Mouse (Mus musculus): Measurements from ENCODE around the gene Syngr1. TPM values are rescaled to one million over a fixed set of nuclear protein-coding genes. Genes with fewer than 3 reads are reported as not detected.

Syngr1 gene
- polyA plus RNA-seq, 1 experiment from 2014 or later = 10.3 TPM

- Histone ChIP-seq H3K36me3 (replicated peaks; ENCODE audit: insufficient read depth, low read length) (no peaks in the 10 kb centered on the region), H3K4me3 (ENCODE audit: low read depth, low read length) (no peak overlapping the region), H3K27me3 (ENCODE audit: insufficient read depth, low read length) (0 out of 2 replicates have a peak, but pooled peaks cover 2% of the 10 kb centered on the region), H3K4me1 (ENCODE audit: insufficient read depth) (no peaks in the 10 kb centered on the region), H3K4me2 (ENCODE audit: low read depth, low read length) (no peak overlapping the region), H3K9ac (replicated peaks) (no peak overlapping the region), H3K27ac (ENCODE audit: low read depth) (no peak overlapping the region), H3K9me3 (ENCODE audit: low read length) (no peaks in the 10 kb centered on the region)
- TF ChIP-seq EP300 (IDR thresholded peaks at IDR 0.05; ENCODE audit: low read depth) = no peak
- TF ChIP-seq CTCF (IDR thresholded peaks at IDR 0.05; ENCODE audit: low read depth) = peak; percentile 68
- DNase-seq (peak; percentile 60), ATAC-seq (no peak)
- WGBS (ENCODE audit: insufficient replicate concordance) = 30% methylated on average over 13 of the region's 13 CpGs
Observed at GRCm38 (mm10) chr15:80065414-80065813, 25.7 kb upstream of the Syngr1 start.

GRCm38 (mm10) chr15:80066538-80066937 lies 24.6 kb upstream of the Syngr1 start:
- H3K36me3 ChIP-seq (replicated peaks; ENCODE audit: insufficient read depth, low read length) = no peaks in the 10 kb centered on the region
- no peak overlapping the region for H3K9ac ChIP-seq (replicated peaks)
- 0 out of 2 replicates have a peak, but pooled peaks cover 2% of the 10 kb centered on the region for H3K27me3 ChIP-seq (ENCODE audit: insufficient read depth, low read length)
- no peaks in the 10 kb centered on the region for H3K4me1 ChIP-seq (ENCODE audit: insufficient read depth)
- DNase-seq = peak; percentile 50
- WGBS (ENCODE audit: insufficient replicate concordance) = 64% methylated on average over 3 of the region's 3 CpGs
- no peak overlapping the region for H3K4me3 ChIP-seq (ENCODE audit: low read depth, low read length)
- no peak overlapping the region for H3K4me2 ChIP-seq (ENCODE audit: low read depth, low read length)
- ATAC-seq = no peak
- peak; percentile 63 for TF ChIP-seq CTCF (IDR thresholded peaks at IDR 0.05; ENCODE audit: low read depth)
- no peak for TF ChIP-seq EP300 (IDR thresholded peaks at IDR 0.05; ENCODE audit: low read depth)
- H3K9me3 ChIP-seq (ENCODE audit: low read length) = no peaks in the 10 kb centered on the region
- no peak overlapping the region for H3K27ac ChIP-seq (ENCODE audit: low read depth)

DNA sequence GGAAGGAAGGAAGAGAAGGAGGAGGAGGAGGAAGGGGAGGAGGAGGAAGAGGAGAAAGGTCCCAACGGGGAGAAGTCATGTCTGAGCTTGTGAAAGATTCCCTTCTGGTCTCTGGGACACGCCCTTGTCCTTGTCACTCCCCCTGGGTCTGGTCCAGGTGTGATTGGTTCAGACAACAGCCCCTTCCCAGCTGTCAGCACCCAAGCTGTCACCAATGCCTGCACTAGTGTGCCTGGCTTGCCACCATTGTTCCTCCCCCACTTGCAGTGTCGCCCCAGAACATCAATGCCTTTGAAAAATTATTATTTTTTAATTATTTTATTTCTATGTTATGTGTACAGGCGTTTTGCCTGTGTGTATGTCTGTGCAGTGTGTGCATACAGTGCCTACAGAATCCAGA lies 22.0 kb upstream of the Syngr1 start:
- H3K4me1 ChIP-seq (ENCODE audit: insufficient read depth) = peaks cover 3% of the 10 kb centered on the region; the same call in 1 of the 2 replicates
- 50% methylated on average over 4 of the region's 4 CpGs for WGBS (ENCODE audit: insufficient replicate concordance)
- H3K36me3 ChIP-seq (replicated peaks; ENCODE audit: insufficient read depth, low read length) = no peaks in the 10 kb centered on the region
- no peak overlapping the region for H3K4me2 ChIP-seq (ENCODE audit: low read depth, low read length)
- no peak overlapping the region for H3K9ac ChIP-seq (replicated peaks)
- no peak overlapping the region for H3K4me3 ChIP-seq (ENCODE audit: low read depth, low read length)
- DNase-seq (no peak), ATAC-seq (no peak)
- TF ChIP-seq EP300 (IDR thresholded peaks at IDR 0.05; ENCODE audit: low read depth) (no peak), CTCF (IDR thresholded peaks at IDR 0.05; ENCODE audit: low read depth) (no peak)
- H3K27ac ChIP-seq (ENCODE audit: low read depth) = no peak overlapping the region
- 0 out of 2 replicates have a peak, but pooled peaks cover 2% of the 10 kb centered on the region for H3K27me3 ChIP-seq (ENCODE audit: insufficient read depth, low read length)
- H3K9me3 ChIP-seq (ENCODE audit: low read length) = no peaks in the 10 kb centered on the region

DNA sequence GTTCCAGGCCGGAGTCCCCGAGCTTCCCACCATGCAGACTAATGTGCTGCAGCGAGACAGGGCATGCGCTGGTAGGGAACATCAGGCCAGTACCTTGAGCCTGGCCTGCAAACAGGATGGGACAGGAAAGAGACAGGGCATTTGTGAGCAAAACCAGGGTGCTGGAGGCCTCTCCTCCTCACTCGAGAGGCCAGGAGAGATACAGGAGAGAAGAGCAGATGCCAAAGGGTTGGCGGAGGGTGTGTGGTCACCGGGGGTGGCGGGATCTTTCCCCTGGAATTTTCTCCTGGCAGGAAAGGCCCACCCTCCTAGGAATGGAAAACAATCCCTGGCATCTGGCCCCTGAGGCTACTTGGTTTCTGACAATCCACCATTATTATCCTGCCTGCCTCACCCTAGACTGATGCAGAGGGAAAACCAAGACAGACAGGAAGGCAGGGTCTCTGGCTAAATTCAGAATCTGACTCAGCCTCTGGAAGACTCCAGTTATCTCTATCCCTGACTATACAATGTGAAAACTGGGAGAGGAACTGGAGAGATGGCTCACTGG lies 21.0 kb upstream of the Syngr1 start:
- Histone ChIP-seq H3K36me3 (replicated peaks; ENCODE audit: insufficient read depth, low read length) (no peaks in the 10 kb centered on the region), H3K4me2 (ENCODE audit: low read depth, low read length) (no peak overlapping the region), H3K9me3 (ENCODE audit: low read length) (no peaks in the 10 kb centered on the region), H3K27me3 (ENCODE audit: insufficient read depth, low read length) (0 out of 2 replicates have a peak, but pooled peaks cover 2% of the 10 kb centered on the region), H3K4me1 (ENCODE audit: insufficient read depth) (peaks cover 3% of the 10 kb centered on the region; the same call in 1 of the 2 replicates), H3K27ac (ENCODE audit: low read depth) (no peak overlapping the region), H3K4me3 (ENCODE audit: low read depth, low read length) (no peak overlapping the region), H3K9ac (replicated peaks) (no peak overlapping the region)
- DNase-seq = no peak
- no peak for ATAC-seq
- 68% methylated on average over 8 of the region's 8 CpGs for WGBS (ENCODE audit: insufficient replicate concordance)
- TF ChIP-seq CTCF (IDR thresholded peaks at IDR 0.05; ENCODE audit: low read depth) (no peak), EP300 (IDR thresholded peaks at IDR 0.05; ENCODE audit: low read depth) (no peak)

DNA sequence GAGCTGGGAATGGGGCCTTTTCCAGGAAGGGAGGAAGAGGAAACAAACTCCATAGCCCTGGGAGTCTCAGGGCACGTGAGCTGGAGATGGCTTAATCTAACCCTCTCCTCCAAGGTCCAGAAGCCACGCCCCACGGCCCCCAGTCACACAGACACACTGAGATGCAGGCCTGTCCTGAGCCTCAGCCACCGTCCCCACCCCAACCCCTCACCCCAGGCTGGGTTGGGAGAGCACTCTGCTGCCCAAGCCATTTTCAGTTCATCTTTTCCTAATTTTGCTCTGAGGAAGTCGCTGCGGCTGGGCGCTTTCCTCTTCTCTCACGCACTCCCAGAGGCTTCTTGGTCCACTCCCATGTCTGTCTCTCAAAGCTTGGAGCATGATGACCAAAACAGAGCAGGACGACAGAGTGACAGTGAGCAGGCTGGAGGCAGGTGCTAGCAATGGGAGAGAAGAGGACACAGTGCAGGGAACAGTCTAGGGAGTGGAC lies 19.1 kb upstream of the Syngr1 start:
- TF ChIP-seq EP300 (IDR thresholded peaks at IDR 0.05; ENCODE audit: low read depth) (no peak), CTCF (IDR thresholded peaks at IDR 0.05; ENCODE audit: low read depth) (no peak)
- H3K27me3 ChIP-seq (ENCODE audit: insufficient read depth, low read length) = 0 out of 2 replicates have a peak, but pooled peaks cover 2% of the 10 kb centered on the region
- peaks cover 2% of the 10 kb centered on the region for H3K36me3 ChIP-seq (replicated peaks; ENCODE audit: insufficient read depth, low read length)
- H3K4me3 ChIP-seq (ENCODE audit: low read depth, low read length) = no peak overlapping the region
- ATAC-seq (no peak), DNase-seq (peak; percentile 42)
- peaks cover 3% of the 10 kb centered on the region; the same call in 1 of the 2 replicates for H3K4me1 ChIP-seq (ENCODE audit: insufficient read depth)
- no peak overlapping the region for H3K9ac ChIP-seq (replicated peaks)
- H3K27ac ChIP-seq (ENCODE audit: low read depth) = no peak overlapping the region
- no peak overlapping the region for H3K4me2 ChIP-seq (ENCODE audit: low read depth, low read length)
- no peaks in the 10 kb centered on the region for H3K9me3 ChIP-seq (ENCODE audit: low read length)
- WGBS (ENCODE audit: insufficient replicate concordance) = 21% methylated on average over 9 of the region's 9 CpGs

DNA sequence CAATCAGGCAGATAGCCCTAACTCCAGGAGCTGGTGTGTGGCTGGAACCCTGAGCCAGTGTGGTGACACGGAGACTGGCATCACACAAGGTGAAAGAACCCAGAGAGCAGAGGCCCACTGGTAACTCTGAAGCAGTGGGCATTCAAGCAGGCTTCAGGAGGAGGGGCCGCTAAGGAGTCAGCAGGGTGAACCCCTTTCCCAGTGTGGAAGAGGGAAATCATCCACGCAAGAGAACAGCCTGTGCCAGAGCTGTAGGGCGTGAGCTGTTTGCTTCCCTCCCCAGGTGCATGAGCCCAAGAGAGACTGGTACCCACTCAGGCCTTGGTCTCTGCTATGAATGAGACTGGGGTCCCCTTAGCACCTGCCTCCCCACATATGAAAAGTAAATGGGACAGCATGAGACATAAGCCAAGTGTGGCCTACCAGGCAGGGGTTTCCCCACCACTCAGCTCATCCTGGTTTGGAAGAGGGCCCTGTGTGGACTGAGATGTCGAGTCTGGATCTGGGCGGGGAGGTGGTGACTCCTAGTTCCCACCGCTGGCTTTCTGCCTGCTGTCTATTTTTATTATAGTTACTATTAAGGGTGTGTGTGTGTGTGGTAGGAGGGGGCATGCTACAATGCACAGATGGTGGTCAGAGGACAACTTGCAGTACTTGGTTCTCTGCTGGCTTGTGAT lies 18.4 kb upstream of the Syngr1 start:
- ATAC-seq (no peak), DNase-seq (no peak)
- Histone ChIP-seq H3K4me2 (ENCODE audit: low read depth, low read length) (no peak overlapping the region), H3K9ac (replicated peaks) (no peak overlapping the region), H3K4me1 (ENCODE audit: insufficient read depth) (peaks cover 3% of the 10 kb centered on the region; the same call in 1 of the 2 replicates), H3K27ac (ENCODE audit: low read depth) (no peak overlapping the region), H3K27me3 (ENCODE audit: insufficient read depth, low read length) (0 out of 2 replicates have a peak, but pooled peaks cover 2% of the 10 kb centered on the region), H3K36me3 (replicated peaks; ENCODE audit: insufficient read depth, low read length) (peaks cover 8% of the 10 kb centered on the region), H3K4me3 (ENCODE audit: low read depth, low read length) (no peak overlapping the region), H3K9me3 (ENCODE audit: low read length) (no peaks in the 10 kb centered on the region)
- TF ChIP-seq CTCF (IDR thresholded peaks at IDR 0.05; ENCODE audit: low read depth) (no peak), EP300 (IDR thresholded peaks at IDR 0.05; ENCODE audit: low read depth) (no peak)
- 79% methylated on average over 7 of the region's 7 CpGs for WGBS (ENCODE audit: insufficient replicate concordance)

Data from liver, postnatal 0 days (tissue).